Mouse (Mus musculus) liver, embryonic 14.5 days (tissue): ENCODE measurements around the gene Tcp10c.
"Not testable (repeated sequence)": the region's sequence is repeated elsewhere in the genome, so short reads cannot be mapped to it uniquely, and the experiment has no call there.

Experiments
- CTCF ChIP-seq: IDR thresholded peaks from 2 replicates; pipeline ENCODE4 v1.5.1; 2016; ENCODE audit warnings: antibody characterized with exemption, low read depth, control low read depth
- EP300 ChIP-seq: IDR thresholded peaks from 2 replicates; pipeline ENCODE4 v1.6.1; 2016; ENCODE audit warnings: antibody characterized with exemption, low read depth

GRCm38 (mm10) chr17:13407621-13408256 lies 53.4 kb downstream of the Tcp10c start:
- TF ChIP-seq CTCF, EP300: not testable (repeated sequence)
